Mouse (Mus musculus) liver, postnatal 0 days (tissue): ENCODE data around the gene Arhgap23. TPM values are rescaled to one million over a fixed set of nuclear protein-coding genes. Genes with fewer than 3 reads are reported as not detected.

ENCODE experiments used
- ATAC-seq: fragments of 200-750 bp; cut with Nextera tagmentation; 2 replicates; pipeline ENCODE4 v1.8.0; 2017; ENCODE audit warnings: mild to moderate bottlenecking, moderate library complexity
- DNase-seq: peaks from one replicate; pipeline ENCODE4 v3.0.0-alpha.2; 2016
- H3K27ac ChIP-seq: fragments of 300-500 bp; sonication (generic); 2 replicates; pipeline ENCODE4 v1.5.1; 2014; ENCODE audit warnings: antibody characterized with exemption, moderate library complexity, mild to moderate bottlenecking, low read depth
- H3K27me3 ChIP-seq: fragments of 300-500 bp; sonication (generic); 2 replicates; pipeline ENCODE4 v1.6.1; 2014; ENCODE audit warnings: low read length, control low read depth, mixed read lengths; ENCODE audit not compliant: insufficient read depth
- H3K36me3 ChIP-seq: fragments of 300-500 bp; sonication (generic); replicated peaks from 2 replicates; pipeline ENCODE4 v1.6.1; 2014; ENCODE audit warnings: mild to moderate bottlenecking, control low read depth, low read length, moderate library complexity, mixed read lengths; ENCODE audit not compliant: insufficient read depth
- H3K4me1 ChIP-seq: fragments of 300-500 bp; sonication (generic); 2 replicates; pipeline ENCODE4 v1.6.1; 2014; ENCODE audit warnings: antibody characterized with exemption, mild to moderate bottlenecking, control low read depth; ENCODE audit not compliant: insufficient read depth
- H3K4me2 ChIP-seq: fragments of 300-500 bp; sonication (generic); 2 replicates; pipeline ENCODE4 v1.6.1; 2014; ENCODE audit warnings: low read depth, mild to moderate bottlenecking, low read length, moderate library complexity, mixed read lengths
- H3K4me3 ChIP-seq: fragments of 300-500 bp; sonication (generic); 2 replicates; pipeline ENCODE4 v1.5.1; 2014; ENCODE audit warnings: low read depth, low read length
- H3K9ac ChIP-seq: fragments of 300-500 bp; sonication (generic); replicated peaks from 2 replicates; pipeline ENCODE4 v1.6.1; 2014; ENCODE audit warnings: mild to moderate bottlenecking, moderate library complexity
- H3K9me3 ChIP-seq: fragments of 300-500 bp; sonication (generic); 2 replicates; pipeline ENCODE4 v1.6.1; 2016; ENCODE audit warnings: mild to moderate bottlenecking, control low read depth, low read length, mixed read lengths
- CTCF ChIP-seq: sonication (generic); IDR thresholded peaks from 2 replicates; pipeline ENCODE4 v1.5.1; 2016; ENCODE audit warnings: antibody characterized with exemption, low read depth
- EP300 ChIP-seq: IDR thresholded peaks from 2 replicates; pipeline ENCODE4 v1.6.1; 2016; ENCODE audit warnings: antibody characterized with exemption, low read depth, mild to moderate bottlenecking
- WGBS: fragments of 180-500 bp; shearing (Covaris S2); extraction: QIAGEN DNeasy Blood & Tissue Kit; methylation state at CpG from one replicate; pipeline ENCODE4 v1.1.7; 2014; ENCODE audit not compliant: insufficient replicate concordance; 5-methylcytosine and 5-hydroxymethylcytosine counted together
- polyA plus RNA-seq: library from polyadenylated mRNA; unstranded; fragments of >200 nt; fragmentation: Nextera tagmentation; extraction: Ambion mirVana; gene quantifications from 2 replicates; pipeline ENCODE4 v1.2.1, GENCODE M21; 2015

Gene Arhgap23
- polyA plus RNA-seq, 1 experiment from 2014 or later = 5.7 TPM

GRCm38 (mm10) chr11:97466444-97467160 is 51.3 kb downstream of the Arhgap23 start:
- Histone ChIP-seq H3K36me3 (peaks cover 92% of the 10 kb centered on the region), H3K4me2 (no peak overlapping the region), H3K9me3 (no peaks in the 10 kb centered on the region), H3K4me3 (no peak overlapping the region), H3K27me3 (no peaks in the 10 kb centered on the region), H3K27ac (no peak overlapping the region), H3K9ac (no peak overlapping the region), H3K4me1 (no peaks in the 10 kb centered on the region)
- ATAC-seq (no peak), DNase-seq (no peak)
- TF ChIP-seq CTCF = no peak
- 79% methylated on average over 10 of the region's 10 CpGs for WGBS

GRCm38 (mm10) chr11:97468639-97469287 is 53.4 kb downstream of the Arhgap23 start:
- ATAC-seq (peak; percentile 76), DNase-seq (peak; percentile 89)
- WGBS = 61% methylated on average over 14 of the region's 14 CpGs
- Histone ChIP-seq H3K36me3 (peaks cover 83% of the 10 kb centered on the region), H3K27ac (no peak overlapping the region), H3K4me2 (no peak overlapping the region), H3K9me3 (no peaks in the 10 kb centered on the region), H3K27me3 (no peaks in the 10 kb centered on the region), H3K4me3 (no peak overlapping the region), H3K4me1 (no peaks in the 10 kb centered on the region), H3K9ac (no peak overlapping the region)
- peak; percentile 99 for TF ChIP-seq CTCF
- no peak for TF ChIP-seq EP300

- ATAC-seq (no peak), DNase-seq (no peak)
- H3K27ac ChIP-seq = no peak overlapping the region
- H3K36me3 ChIP-seq = peaks cover 83% of the 10 kb centered on the region
- H3K9me3 ChIP-seq = no peaks in the 10 kb centered on the region
- no peak overlapping the region for H3K4me3 ChIP-seq
- no peaks in the 10 kb centered on the region for H3K4me1 ChIP-seq
- TF ChIP-seq CTCF (no peak), EP300 (no peak)
- H3K9ac ChIP-seq = no peak overlapping the region
- WGBS = 95% methylated on average over 7 of the region's 7 CpGs
- H3K4me2 ChIP-seq = no peak overlapping the region
- H3K27me3 ChIP-seq = no peaks in the 10 kb centered on the region
Measured at GRCm38 (mm10) chr11:97469828-97470227, 54.5 kb downstream of the Arhgap23 start.

DNA sequence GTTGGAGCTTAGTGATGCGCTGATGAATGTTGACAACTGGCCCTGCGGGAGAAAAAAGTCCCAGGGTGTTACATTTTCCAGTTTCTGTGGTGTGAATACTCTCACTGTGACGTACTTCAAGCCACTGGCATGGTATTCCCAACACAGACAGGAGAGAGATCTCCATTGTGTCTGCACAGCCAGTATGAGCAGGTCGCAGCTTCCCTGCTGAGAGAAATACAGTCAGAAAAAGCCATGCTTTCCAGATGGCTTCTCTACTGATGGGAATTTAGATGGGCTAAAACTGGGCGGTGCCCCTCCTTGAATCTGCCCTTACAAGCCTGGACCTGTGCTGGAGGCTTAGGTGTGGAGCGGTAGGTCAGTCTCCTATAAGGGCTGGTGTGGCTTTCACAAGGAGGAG is 55.9 kb downstream of the Arhgap23 start:
- Histone ChIP-seq H3K27ac (no peak overlapping the region), H3K4me2 (no peak overlapping the region)
- WGBS = 91% methylated on average over 6 of the region's 6 CpGs

GRCm38 (mm10) chr11:97476334-97477095 is 61.2 kb downstream of the Arhgap23 start:
- peaks cover 70% of the 10 kb centered on the region for H3K36me3 ChIP-seq
- TF ChIP-seq CTCF (peak; percentile 84), EP300 (no peak)
- no peaks in the 10 kb centered on the region for H3K27me3 ChIP-seq
- peaks cover 19% of the 10 kb centered on the region for H3K4me1 ChIP-seq
- H3K4me2 ChIP-seq = no peak overlapping the region
- ATAC-seq = no peak
- no peaks in the 10 kb centered on the region for H3K9me3 ChIP-seq
- H3K27ac ChIP-seq = no peak overlapping the region
- H3K4me3 ChIP-seq = no peak overlapping the region
- peak; percentile 68 for DNase-seq
- H3K9ac ChIP-seq = no peak overlapping the region
- 71% methylated on average over 8 of the region's 8 CpGs for WGBS

More for the DNA sequence above, 55.9 kb downstream of the Arhgap23 start:
- Histone ChIP-seq H3K36me3 (peaks cover 83% of the 10 kb centered on the region), H3K9me3 (no peaks in the 10 kb centered on the region), H3K27me3 (no peaks in the 10 kb centered on the region), H3K9ac (no peak overlapping the region), H3K4me1 (no peaks in the 10 kb centered on the region), H3K4me3 (no peak overlapping the region)
- ATAC-seq (no peak), DNase-seq (no peak)
- TF ChIP-seq EP300 = no peak
- TF ChIP-seq CTCF = no peak

DNA sequence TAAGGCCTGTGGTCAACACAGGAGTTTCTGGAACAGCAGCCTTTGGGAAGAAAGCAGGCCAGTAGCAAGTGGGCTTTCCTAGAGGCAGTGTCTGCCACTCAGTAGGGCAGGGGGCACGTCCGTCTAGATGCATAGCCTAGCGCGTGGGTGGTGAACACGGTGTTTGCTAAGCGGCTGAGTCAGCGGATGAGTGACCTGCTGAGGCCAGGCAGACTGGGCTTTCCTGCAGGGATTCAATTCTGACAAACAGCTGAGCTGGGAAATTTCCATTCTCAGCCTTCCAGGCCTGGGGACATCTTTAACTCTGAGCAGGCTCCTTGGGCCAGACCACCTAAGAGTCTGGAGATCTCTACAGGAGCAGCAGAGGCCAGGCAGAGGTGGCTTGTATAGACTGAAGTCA is 62.1 kb downstream of the Arhgap23 start:
- WGBS = 63% methylated on average over 7 of the region's 7 CpGs
- Histone ChIP-seq H3K36me3 (peaks cover 74% of the 10 kb centered on the region), H3K4me3 (no peak overlapping the region), H3K4me2 (no peak overlapping the region), H3K4me1 (peaks cover 19% of the 10 kb centered on the region), H3K27ac (peak overlapping the region; percentile 34; the same call in 1 of the 2 replicates), H3K9ac (no peak overlapping the region), H3K9me3 (no peaks in the 10 kb centered on the region), H3K27me3 (no peaks in the 10 kb centered on the region)
- ATAC-seq (peak; percentile 81), DNase-seq (peak; percentile 55)
- TF ChIP-seq EP300 (no peak), CTCF (no peak)
